Mouse (Mus musculus) heart, adult 10 weeks (tissue): ENCODE data around the gene Usp1. TPM values are rescaled to one million over a fixed set of nuclear protein-coding genes. Genes with fewer than 3 reads are reported as not detected.

Experiments
- polyA plus RNA-seq: library from polyadenylated mRNA; stranded (reverse); fragments of 350-450 nt; fragmentation: Illumina TruSeq; extraction: RNeasy Lipid Tissue Mini Kit (QIAGEN cat#74804); gene quantifications from one replicate; pipeline ENCODE4 v1.2.3, GENCODE M21; 2014; ENCODE audit warnings: low read depth, low replicate concordance

Usp1 gene
- polyA plus RNA-seq: 14.7 TPM

GRCm38 (mm10) chr4:98923568-98924070 is at the start of gene Usp1:
TSS of gene Usp1 (plus strand) at chr4:98923810.

Other genes starting within 250 kb of the Usp1 start
- gene L1td1, start 197.1 kb upstream of the Usp1 start, polyA plus RNA-seq: not detected
- 0.63 TPM for gene Kank4, start 106.3 kb upstream of the Usp1 start, polyA plus RNA-seq
- gene I0C0044D17Rik, start 100.0 kb upstream of the Usp1 start, polyA plus RNA-seq: not detected
- 6.3 TPM for gene Angptl3, start 107.1 kb downstream of the Usp1 start, polyA plus RNA-seq
- 12.5 TPM for gene Dock7, start 197.1 kb downstream of the Usp1 start, polyA plus RNA-seq